Mouse (Mus musculus): ENCODE data around the gene Inpp5d.
A peak's percentile ranks its signal among the peaks of the same experiment; 100 is the strongest.

Gene Inpp5d

GRCm38 (mm10) chr1:87709661-87710270, 89.7 kb downstream of the Inpp5d start:
- no peak for DNase-seq

GRCm38 (mm10) chr1:87711938-87712613, 92.0 kb downstream of the Inpp5d start:
- no peak for DNase-seq

GRCm38 (mm10) chr1:87712614-87712971, 92.5 kb downstream of the Inpp5d start:
- DNase-seq: no peak

GRCm38 (mm10) chr1:87721382-87721781, 101.3 kb downstream of the Inpp5d start:
- no peak for DNase-seq

GRCm38 (mm10) chr1:87722081-87722480, 102.0 kb downstream of the Inpp5d start:
- no peak for DNase-seq

GRCm38 (mm10) chr1:87723351-87723750, 103.2 kb downstream of the Inpp5d start:
- DNase-seq: no peak

- no peak for DNase-seq
Observed at GRCm38 (mm10) chr1:87729070-87729469, 109.0 kb downstream of the Inpp5d start.

GRCm38 (mm10) chr1:87729850-87730249, 109.7 kb downstream of the Inpp5d start:
- DNase-seq: no peak

- no peak for DNase-seq
Observed at GRCm38 (mm10) chr1:87730271-87730670, 110.2 kb downstream of the Inpp5d start.

GRCm38 (mm10) chr1:87733212-87733611, 113.1 kb downstream of the Inpp5d start:
- DNase-seq: peak; percentile 90

GRCm38 (mm10) chr1:87734153-87734552, 114.0 kb downstream of the Inpp5d start:
- no peak for DNase-seq

- DNase-seq: no peak
Observed at GRCm38 (mm10) chr1:87740584-87741290, 120.6 kb downstream of the Inpp5d start.

- DNase-seq: no peak
Observed at GRCm38 (mm10) chr1:87749360-87749973, 129.4 kb downstream of the Inpp5d start.

- peak; percentile 99 for DNase-seq
Observed at GRCm38 (mm10) chr1:87755641-87756470, 135.7 kb downstream of the Inpp5d start, which contains the start of gene Atg16l1. Gene Atg16l1, plus strand, starts transcription at chr1:87755870.

GRCm38 (mm10) chr1:87763821-87764220, 143.7 kb downstream of the Inpp5d start:
- DNase-seq: peak; percentile 22

GRCm38 (mm10) chr1:87765741-87766140, 145.6 kb downstream of the Inpp5d start:
- peak; percentile 43 for DNase-seq

GRCm38 (mm10) chr1:87766233-87766632, 146.1 kb downstream of the Inpp5d start:
- peak; percentile 84 for DNase-seq

GRCm38 (mm10) chr1:87769263-87769662, 149.2 kb downstream of the Inpp5d start:
- no peak for DNase-seq
